Mouse (Mus musculus): ENCODE measurements around the gene Mmrn2.

- TF ChIP-seq GATA1 (IDR thresholded peaks at IDR 0.05; ENCODE audit: low read depth, low read length) (no peak), EP300 (IDR thresholded peaks at IDR 0.05; ENCODE audit: low read depth in 1 of 2, low read length in 2 of 2) (no peak), MEF2A (IDR thresholded peaks at IDR 0.05; ENCODE audit: extremely low read depth, insufficient replicate concordance, low read depth, low read length, poor library complexity, severe bottlenecking) (no peak), ETS1 (IDR thresholded peaks at IDR 0.05; ENCODE audit: low read depth, low read length) (no peak), CTCF (IDR thresholded peaks at IDR 0.05 in 2 of 3, conservative IDR thresholded peaks at IDR 0.05 in 1 of 3; ENCODE audit: control insufficient read depth in 1 of 3, insufficient read depth in 1 of 3, low read depth in 2 of 3, low read length in 3 of 3, poor library complexity in 1 of 3, severe bottlenecking in 1 of 3) (no peak), POLR2A (IDR thresholded peaks at IDR 0.05; ENCODE audit: control insufficient read depth in 1 of 2, insufficient read depth in 1 of 2, low read depth in 1 of 2, low read length in 2 of 2, poor library complexity in 1 of 2) (no peak)
Observed at GRCm38 (mm10) chr14:34375415-34375904, at the start of gene Mmrn2.
